Mouse (Mus musculus): ENCODE measurements around the gene Xpot.

GRCm38 (mm10) chr10:121641272-121642053, 15.3 kb upstream of the Xpot start, which contains the start of gene D930020B18Rik:
- TF ChIP-seq TAL1 (IDR thresholded peaks at IDR 0.05; ENCODE audit: low read length) (no peak), GATA1 (IDR thresholded peaks at IDR 0.05; ENCODE audit: low read length) (no peak)
